Mouse (Mus musculus): ENCODE results near the gene Hils1. TPM values are rescaled to one million over a fixed set of nuclear protein-coding genes. Genes with fewer than 3 reads are reported as not detected.

Hils1 gene
- polyA plus RNA-seq, 1 experiment: not detected

DNA sequence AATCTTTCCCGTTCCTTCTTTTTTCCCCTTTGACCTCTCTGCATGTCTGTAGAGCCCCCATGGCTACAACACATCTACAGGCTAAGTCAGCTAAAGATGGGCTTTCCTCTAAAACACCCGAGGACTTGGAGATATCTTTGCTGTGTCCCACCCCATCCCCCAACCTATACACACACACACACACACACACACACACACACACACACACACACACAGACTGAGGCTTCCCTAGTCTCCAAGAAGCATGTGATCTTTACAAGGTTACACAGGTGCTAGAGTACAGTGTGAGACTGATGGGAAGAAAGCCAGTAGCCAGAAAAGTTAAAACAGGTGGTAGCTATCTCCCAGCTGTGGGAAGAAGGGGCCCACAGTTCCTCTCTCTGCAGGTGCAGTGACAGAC lies 19.0 kb downstream of the Hils1 start:
- no peak for DNase-seq (ENCODE audit: extremely low spot score in 1 of 2, low spot score in 1 of 2)

DNA sequence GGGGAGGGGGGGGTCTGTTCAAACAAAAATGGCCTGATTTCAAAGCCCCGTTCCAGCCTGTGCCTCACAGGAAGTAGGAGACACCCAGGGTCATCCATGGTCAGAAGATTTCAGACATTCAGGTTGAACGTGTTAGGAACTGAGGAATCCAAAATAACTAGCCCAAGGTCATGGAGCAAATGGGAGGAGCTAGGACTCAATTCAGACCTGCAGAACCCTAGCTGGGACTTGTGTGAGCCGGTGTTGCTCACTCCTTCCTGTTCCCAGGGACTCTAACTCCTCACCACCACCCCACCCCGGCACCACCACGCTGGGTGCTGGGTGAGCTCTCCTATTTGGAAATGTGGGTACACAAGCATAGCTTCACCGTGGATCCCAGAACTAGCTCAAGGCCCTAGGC lies 19.9 kb downstream of the Hils1 start:
- no peak for DNase-seq (ENCODE audit: extremely low spot score in 1 of 2, low spot score in 1 of 2)

DNA sequence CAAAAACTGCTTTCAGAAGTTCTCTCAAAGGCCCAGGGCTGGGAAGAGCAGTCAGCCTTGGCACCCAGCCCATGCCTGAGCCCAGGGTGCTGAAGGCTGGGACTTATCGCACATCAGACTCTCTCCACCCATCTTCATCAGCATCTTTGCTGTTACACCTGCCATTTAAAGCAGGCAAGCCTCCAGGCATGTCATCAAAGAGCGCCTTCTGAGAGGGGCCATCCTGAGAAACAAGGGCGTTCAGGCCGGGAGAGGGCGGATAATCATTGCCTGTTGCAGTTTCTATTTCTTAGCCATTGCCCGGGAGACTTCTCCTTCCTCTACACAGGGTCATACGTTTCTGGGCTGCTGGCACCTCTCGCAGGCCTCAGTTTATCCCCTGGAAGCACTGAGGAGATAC lies 20.5 kb downstream of the Hils1 start:
- no peak for DNase-seq (ENCODE audit: extremely low spot score in 1 of 2, low spot score in 1 of 2)

DNA sequence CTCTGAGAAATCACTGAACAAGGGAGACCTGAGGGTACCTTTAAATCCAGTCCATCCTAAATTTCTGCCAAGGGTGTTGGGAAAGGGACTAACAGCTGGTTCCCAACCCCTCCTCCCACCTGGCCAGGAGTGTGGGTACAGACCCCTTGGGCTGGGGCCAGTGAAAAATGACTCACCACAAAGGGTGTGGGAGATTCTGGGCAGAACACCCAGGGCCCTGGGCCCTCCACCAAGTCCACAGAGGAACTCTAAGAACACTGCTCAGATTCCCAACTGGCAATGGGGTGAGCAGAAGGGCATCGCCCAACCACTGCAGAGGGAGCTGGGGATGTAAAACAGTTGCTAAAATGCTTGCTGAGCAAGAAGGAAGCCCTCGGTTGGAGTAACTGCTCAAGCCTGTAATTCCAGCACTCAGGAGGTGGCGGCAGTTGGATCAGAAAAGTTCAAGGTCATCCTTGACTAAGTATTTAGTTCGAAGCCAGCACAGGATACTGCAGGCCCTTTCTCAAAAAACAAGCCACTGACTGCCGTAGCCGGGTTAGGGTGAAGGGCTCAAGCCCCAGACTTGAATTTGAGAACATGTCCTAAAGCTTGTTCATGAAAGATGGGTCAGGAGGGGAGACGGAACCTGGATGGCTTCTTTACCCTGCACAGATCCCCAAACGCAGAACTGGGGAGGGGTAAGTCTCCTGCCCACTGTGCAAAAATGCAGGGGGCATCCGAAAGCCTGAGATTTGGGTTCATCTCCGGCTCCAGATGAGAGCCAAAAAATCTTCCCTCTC lies 21.6 kb downstream of the Hils1 start:
- DNase-seq (ENCODE audit: extremely low spot score in 1 of 2, low spot score in 1 of 2): no peak

DNA sequence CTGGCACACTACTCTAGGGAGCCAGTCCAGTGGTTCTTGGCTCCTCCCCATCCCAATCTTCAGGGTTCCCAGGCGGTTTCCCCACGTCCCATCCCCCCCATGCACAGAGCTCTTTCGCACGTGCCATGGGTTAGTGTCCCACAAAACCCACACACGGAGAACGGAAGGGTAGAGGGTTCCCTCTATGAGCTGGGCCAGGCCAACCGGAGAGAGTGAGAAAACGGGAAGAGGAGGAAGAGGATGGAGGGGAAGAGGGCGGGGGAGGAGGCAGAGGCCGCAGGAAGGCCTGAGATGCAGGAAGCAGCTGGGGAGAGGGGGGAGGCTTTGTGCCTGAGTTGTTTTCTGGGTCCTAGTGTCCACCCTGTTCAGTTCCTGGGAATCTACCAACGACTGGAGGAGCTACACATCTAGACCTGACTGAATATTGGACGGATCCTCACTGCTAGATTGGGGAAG lies 22.2 kb downstream of the Hils1 start:
- peak; percentile 81 to 91 for DNase-seq (ENCODE audit: extremely low spot score in 1 of 2, low spot score in 1 of 2)

DNA sequence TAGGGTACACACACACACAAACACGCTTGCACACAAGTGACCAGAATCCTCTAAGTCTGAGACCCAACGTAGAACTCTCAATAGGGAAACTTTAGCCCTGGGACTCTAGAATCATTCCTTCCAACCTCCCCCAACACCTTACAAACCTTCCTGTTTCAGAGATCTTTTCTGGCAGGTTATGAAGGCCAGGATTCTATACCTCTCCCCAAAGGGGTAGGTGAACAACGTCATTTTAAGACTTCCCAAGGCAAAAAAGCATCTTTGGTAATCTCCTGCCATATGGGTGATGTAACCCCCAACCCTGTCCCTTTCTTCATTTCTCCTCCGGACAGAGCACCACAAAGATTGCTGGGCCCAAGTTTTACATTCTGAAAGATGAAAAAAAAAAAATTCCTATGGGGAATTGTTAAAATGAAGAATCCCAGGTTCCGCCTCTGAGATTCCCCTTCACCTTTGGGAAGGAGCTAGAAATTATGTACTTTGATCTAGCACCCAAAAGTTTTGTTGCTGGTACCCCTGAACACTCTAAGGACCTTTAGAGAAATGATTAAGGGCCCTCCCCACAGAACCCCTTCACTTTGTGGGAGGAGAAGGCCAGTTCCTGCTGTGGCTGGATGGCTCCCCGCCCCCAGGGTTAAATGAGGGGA lies 22.8 kb downstream of the Hils1 start:
- no peak for DNase-seq (ENCODE audit: extremely low spot score in 1 of 2, low spot score in 1 of 2)

DNA sequence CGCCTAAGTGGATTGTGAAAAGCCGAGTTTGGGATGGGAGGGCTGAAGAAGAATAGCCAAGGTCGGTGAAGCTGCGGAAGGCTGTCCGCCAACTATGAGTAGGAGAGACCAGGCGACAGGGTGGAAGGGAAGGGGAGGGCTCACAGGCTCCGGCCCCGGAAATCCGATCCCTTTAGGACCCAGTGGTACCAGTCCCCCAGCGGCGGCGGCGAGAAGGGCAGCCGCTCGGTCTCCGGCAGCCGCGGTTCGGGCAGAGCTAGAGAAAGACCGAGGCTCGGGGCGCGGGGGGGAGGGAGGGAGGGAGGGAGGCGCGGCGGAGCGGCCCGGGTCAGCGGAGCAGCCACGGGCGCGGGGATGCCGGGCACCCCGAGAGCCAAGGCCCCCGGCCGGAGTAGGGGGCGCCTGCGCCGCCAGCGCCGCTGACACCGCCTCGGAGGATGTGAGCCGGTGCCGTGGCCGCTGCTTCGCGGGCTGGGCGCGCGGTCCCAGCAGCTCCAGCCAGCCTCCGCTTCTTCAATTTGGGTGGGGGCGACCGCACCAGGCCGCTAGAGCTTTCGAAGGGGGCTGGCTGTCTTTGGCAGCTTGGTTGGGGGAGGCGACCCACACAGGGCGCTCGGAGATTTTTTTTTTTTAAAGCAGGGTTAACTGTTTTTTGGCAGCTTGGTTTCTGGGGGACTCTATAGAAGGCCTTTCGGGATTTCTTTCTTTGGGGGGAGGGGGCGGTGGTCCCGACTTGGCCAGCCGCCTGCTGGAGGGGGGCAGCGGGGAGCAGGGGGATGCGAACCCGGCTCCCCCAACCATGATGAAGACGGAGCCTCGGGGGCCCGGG lies 23.6 kb downstream of the Hils1 start, which contains the start of gene Ppp1r9b:
Gene Ppp1r9b (plus strand): TSS at position 287 of the 829 bp plus-strand sequence.
- DNase-seq (ENCODE audit: extremely low spot score in 1 of 2, low spot score in 1 of 2): peak; percentile 84 to 94

DNA sequence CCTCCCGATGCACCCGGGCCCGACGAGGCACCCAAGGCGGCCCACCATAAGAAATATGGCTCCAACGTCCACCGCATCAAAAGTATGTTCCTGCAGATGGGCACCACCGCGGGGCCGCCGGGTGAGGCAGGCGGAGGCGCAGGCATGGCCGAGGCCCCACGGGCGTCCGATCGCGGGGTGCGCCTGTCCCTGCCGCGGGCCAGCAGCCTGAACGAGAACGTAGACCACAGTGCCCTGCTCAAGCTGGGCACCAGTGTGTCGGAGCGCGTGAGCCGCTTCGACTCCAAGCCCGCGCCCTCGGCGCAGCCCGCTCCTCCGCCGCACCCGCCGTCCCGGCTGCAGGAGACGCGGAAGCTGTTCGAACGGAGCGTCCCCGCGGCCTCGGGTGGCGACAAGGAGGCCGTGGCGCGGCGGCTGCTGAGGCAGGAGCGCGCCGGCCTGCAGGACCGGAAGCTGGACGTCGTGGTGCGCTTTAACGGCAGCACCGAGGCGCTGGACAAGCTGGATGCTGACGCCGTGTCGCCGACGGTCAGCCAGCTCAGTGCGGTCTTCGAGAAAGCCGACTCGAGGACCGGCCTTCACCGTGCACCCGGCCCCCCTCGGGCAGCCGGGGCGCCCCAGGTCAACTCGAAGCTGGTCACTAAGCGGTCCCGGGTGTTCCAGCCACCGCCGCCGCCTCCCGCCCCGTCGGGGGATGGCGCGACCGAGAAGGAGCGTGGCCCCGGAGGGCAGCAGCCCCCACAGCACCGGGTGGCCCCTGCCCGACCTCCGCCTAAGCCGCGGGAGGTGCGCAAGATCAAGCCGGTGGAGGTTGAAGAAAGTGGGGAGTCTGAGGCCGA lies 24.5 kb downstream of the Hils1 start:
- no peak for DNase-seq (ENCODE audit: extremely low spot score in 1 of 2, low spot score in 1 of 2)

DNA sequence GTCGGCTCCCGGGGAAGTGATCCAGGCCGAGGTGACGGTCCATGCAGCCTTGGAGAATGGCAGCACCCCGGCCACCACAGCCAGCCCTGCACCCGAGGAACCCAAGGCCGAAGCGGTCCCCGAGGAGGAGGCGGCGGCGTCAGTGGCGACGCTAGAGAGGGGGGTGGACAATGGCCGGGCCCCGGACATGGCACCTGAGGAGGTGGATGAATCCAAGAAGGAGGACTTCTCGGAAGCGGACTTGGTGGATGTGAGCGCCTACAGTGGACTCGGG lies 25.0 kb downstream of the Hils1 start:
- no peak for DNase-seq (ENCODE audit: extremely low spot score in 1 of 2, low spot score in 1 of 2)

DNA sequence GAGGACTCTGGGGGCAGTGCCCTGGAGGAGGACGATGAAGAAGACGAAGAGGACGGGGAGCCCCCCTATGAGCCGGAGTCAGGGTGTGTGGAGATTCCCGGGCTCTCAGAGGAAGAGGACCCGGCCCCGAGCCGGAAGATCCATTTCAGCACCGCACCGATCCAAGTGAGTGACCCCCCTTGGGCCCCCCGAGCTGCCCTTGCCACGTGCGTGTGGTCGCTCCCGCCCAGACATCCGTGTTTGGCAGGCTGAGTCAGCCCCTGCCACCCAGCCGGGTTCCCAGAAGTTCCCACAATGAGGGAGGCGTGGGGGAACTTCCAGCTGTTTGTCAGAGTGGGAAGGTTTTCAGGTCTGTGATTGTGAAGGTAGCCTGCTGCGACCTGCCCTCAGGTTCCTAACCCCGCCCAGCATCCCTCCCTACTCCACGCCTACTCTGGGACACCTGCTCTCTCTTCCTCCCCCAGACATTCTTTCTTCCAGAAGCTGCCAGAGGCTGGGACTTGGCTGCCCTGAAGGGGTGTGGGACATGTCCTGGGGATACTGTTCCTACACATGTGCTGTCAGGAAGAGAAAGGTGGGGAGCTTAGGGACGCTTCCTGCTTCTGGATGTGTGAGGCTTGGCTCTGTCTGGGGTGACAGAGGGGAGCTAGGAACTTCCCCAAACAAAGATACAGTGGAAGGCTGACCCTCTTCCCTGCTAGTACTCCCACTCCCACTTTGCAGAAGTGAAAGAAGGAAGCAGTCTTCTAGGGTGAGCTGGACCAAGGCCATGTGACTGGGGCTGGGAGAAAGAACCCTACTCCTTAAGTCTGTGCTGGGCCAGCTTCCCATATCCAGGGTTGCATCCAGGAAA lies 25.6 kb downstream of the Hils1 start:
- no peak for DNase-seq (ENCODE audit: extremely low spot score in 1 of 2, low spot score in 1 of 2)

DNA sequence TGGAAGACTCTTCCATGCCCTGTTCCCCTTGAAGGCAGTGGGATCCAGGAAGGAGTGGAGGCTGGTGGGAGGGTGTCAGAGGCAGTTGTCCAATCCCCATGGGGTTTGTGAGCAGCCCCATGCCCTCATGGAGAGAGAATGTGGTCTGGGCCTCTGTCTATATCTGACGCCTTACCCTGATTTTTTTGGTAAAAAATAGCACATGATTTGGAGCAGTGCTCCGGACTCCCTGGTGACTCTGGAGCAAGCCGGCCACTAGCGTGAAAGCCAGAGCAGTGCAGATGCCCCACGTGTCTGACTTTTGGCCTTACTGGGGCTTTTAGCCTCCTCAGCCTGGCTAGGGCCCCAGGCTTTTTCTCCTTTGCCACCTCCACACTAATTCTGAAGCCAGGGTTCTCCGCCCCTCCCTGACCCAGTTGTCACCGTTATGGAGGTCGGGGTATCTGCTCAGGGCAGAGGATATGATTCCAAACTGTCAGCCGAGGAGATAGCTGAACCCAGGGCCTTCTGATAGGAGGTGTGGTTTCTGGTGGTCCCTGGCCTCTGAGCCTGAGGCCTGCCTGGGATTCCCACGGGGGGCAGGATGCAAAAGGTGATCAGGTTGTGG lies 26.9 kb downstream of the Hils1 start:
- DNase-seq (ENCODE audit: extremely low spot score in 1 of 2, low spot score in 1 of 2): no peak

DNA sequence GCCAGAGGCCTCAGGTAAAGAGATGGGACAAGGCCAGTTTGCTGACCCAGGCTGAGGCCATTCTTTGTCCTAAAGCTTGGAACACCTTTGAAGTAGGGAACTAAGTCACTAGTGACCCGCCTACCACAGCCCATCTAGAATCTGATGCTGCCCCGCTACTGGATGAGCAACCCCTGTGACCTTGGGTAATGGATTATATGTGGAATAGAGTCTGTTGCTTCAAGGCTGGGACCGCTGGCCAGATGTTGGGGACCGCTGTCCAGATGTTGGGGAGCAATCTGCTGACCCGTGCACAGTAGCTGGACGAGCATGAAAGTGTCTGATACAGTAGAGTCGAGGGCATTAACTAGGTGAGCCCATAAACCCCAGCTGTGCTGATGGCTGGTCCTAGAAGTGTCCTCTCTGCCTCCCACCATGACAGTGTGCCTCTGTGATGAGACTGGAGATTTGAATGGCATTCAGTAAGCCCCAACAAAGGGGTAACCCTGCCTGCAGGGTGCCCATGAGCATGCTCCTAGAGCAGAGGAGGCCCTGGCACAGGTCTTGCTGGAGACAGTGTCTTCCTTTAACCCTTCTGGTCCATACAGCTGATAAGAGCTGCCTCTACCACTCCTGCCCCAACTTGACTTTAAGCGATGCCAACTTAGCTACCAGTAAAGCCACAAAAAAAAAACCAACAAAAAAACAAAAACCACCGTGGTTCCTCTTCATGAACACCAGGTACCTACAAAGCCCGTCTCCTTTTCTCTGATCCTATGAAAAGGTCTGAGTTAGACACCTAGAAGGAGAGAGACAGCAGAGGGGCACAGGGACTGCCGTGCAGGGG lies 27.8 kb downstream of the Hils1 start:
- DNase-seq (ENCODE audit: extremely low spot score in 1 of 2, low spot score in 1 of 2): no peak

DNA sequence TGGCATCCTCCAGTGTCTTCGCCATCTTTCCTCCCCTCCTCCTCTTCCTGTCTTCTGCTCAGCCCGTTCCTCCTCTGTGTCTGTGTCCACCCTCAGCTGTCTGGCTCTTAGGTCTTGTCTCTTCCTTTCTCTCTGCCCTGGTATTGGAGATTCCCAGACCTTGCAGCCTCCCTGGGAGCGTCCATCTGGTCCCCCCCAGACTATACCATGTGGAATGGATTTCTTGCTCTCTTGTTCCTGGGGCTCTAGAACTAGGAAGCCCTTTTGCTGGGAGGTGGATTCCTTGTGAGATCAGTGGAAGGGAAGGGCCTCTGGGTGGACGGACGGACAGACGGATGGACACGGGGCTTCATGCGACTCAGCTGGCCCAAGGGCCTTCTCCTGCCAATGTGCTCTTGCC lies 28.7 kb downstream of the Hils1 start:
- no peak for DNase-seq (ENCODE audit: extremely low spot score in 1 of 2, low spot score in 1 of 2)

DNA sequence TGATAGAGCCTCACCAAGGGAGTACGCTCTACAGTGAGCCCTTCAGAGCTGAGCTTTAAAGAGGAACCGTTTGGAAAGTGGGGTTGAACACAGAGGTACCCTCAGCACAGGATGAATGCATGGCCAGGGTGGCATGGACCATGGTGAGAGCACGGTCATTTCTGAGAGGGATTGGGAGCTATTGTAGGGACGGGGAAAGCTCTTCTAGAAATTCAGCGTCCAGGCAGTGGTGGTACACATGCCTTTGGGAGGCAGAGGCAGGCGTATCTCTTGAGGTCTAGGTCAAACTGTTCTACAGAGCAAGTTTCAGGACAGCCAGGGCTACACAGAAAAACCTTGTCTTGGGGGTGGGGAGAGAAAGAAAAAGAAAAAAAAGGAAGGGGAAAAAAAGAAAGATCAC lies 29.6 kb downstream of the Hils1 start:
- no peak for DNase-seq (ENCODE audit: extremely low spot score in 1 of 2, low spot score in 1 of 2)

DNA sequence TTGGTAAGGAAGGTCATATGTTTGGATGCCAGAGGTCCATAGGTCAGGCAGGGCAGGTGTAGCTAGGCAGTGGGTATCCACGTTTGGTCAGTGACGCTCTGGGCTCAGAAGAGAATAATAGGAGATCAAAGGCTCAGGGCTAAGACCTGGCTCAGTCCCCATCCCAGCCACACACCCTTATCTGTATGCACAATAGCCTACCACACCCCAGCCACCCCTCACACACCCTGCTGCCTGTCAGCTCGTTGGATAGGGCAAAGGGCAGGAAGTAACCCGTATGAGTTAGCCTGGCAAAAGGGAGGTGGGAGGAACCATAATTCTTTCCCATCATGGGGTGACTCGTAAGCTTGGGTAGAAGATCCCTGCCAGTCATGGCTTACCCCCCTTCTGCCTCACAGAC lies 30.2 kb downstream of the Hils1 start:
- no peak for DNase-seq (ENCODE audit: extremely low spot score in 1 of 2, low spot score in 1 of 2)

DNA sequence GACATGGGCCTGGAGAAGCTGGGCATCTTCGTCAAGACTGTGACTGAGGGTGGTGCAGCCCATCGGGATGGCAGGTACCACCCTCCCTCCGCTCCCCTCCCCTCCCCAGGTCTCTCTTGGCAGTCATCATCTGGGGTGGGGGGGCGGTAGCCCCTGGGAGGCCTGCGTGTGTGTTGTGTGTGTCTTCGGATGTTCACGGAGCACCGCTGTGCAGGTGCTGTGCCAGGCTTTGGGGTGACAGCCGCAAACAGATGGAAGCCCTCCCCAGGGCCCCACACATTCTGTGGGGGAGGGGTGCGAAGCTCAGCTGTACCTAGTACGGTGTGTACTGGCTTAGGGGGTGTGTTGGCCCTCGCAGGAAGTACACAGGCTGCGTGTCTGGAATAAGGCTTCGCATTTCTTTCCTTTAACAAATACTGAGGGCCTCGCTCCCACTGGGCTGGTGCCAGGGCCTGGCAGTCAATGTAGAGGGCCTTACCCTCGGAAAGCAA lies 30.7 kb downstream of the Hils1 start:
- peak in 1 of 2 experiments; percentile 64 for DNase-seq (ENCODE audit: extremely low spot score in 1 of 2, low spot score in 1 of 2)

DNA sequence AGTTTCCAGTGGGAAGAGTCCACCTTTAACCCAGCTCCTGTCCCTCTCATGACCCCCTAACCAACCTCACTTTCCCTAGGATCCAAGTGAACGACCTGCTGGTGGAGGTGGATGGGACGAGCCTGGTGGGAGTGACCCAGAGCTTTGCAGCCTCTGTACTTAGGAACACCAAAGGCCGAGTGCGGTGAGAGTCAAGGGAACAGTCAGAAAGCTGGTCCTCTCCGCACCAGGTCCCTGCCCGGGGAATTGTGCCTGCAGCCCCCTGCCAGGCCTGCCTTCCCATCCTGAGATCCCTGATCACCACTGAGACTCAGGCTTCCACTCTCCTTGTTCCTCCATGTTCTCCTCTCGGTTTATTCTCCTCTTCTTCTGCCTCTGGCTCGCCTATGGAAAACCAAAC lies 32.7 kb downstream of the Hils1 start:
- DNase-seq (ENCODE audit: extremely low spot score in 1 of 2, low spot score in 1 of 2): no peak

DNA sequence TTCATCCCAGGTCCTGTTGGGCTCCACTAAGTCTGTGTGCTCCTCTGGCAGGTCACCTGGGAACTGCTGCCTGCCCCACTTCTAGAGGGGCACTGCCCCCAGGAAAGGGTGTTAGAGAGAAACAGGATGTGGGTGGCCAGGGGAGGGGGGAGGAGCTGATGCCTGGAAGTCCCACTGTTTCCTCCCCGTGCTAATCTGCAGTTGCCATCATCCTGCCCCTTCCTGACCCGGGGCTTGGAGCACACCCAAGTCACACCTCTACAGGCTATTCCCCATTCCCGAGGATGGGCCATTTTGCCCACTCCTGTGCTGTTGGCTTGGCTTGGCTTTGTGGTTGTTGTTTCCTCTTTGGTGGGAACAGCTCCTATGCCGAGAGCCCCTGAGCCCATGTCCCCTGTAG lies 33.2 kb downstream of the Hils1 start:
- DNase-seq (ENCODE audit: extremely low spot score in 1 of 2, low spot score in 1 of 2): no peak
